Mouse (Mus musculus) c-Kit-positive CD71-negative TER-119-negative erythroid progenitor cells, embryonic 14.5 days (primary cell): ENCODE results near the gene Elob.

Experiments used
- DNase-seq: peaks from one replicate; pipeline ENCODE4 v3.0.0-alpha.2; 2013; ENCODE audit warnings: low read depth

The Elob gene

DNA sequence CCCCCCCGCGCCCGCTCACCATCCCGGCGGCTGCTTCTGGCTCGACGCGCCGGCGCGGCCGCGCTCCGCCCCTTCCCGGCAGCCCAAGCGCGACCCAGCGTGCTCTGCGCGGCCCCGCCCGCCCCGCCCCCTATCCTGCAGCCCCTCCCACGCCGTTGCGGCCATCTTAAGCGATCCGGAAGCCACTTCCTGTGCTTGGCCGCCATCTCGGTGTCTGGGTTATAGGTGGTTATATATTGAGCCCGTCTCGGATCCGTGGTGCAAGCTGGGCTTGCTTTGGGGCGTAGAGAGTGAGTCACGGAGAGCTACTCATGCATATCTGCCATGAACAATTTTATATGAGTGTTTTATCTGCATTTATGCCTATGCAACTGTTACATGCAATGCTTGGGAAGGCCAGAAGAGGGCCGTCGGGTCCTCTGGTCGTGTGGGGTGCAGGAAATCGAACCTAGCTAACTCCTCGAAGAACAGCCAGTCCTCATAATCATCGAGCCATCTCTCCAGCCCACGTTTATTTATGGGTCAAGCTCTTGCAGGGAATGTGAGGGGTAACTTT is at the start of gene Elob:
Gene Elob, minus strand, starts transcription at position 73 of the 556 bp plus-strand sequence.
- DNase-seq, result peak; percentile 75

DNA sequence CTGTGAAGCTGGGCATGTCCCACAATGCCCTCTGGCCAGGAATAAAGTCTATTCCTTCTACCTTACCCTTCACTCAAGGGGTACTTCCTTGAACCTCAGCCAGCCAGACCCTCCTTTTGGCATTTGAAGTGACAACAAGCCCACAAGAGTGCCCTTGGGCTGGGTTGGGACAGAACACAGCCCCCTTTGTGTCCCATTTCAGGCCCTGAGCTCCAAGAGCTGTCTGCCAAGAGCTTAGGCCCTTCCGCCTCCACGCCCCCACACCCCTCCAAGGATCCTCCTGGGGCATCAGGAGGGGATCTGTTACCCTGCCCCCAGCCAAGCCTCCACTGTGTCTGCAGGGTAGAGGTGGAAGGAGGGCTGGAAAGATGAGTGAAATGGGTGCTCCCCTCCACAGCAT is 48.2 kb upstream of the Elob start:
- DNase-seq, result no peak

DNA sequence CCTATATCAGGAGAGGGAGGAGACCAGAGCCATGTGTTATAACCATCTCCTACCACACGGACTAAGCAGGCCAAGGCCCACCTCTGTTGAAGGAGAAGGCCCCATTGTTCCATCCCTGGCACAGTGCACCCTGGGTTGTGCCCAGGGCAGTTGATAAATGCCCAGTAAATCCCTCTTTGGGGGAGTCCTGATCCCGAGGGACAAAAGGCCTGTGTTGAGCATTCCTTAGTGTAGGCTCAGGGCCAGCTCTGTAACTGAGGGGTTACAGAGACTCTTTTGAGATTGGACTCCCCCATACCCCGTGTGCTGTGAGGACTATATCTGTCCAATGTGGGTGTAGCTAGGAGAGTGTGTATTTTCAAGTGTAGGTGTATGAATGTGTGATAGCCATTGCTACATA is 47.8 kb upstream of the Elob start:
- no peak for DNase-seq

DNA sequence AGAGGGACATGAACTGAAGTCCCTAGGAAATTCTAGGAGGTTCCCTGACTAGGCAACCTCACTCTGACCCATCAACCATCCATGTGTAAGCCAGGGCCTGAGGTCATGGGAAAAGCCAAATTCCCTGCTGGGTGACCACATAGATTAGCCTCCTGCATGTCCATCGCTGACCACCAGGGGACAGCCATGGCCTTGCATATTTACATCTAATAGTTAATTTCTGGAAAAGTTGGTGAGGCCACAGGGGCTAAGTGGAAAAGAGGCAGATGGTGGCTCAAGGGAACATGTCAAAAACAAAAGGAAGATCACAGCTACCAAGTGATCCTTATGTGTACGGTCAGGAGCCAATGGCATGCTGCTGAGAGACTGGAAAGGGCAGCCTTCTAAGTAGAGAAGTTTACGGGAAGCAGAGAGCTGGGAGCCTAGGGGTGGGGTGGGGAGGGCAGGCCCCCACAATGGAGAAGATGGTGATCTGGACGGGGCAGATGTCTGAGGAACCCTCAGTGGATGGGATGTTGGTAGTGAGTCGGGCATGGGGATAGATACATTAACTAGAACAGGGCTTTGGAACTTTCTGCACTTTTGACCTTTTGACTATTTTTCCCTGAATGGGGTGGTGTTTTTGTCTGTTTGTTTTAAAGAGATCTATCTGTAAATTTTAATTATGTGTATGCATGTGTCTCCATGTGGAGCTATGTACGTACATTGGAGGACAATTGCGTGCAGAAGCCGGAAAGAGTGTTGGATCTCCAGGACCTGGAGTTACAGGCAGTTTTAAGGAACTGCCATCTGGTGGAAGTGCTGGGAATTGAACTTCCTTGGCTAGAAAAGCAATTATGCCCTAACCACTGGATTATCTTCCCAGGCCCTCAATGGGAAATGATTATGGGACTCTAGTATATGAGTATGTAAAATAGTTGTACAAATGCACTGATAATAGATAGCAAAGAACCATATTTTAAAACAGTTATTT is 45.2 kb upstream of the Elob start:
- DNase-seq, result no peak

DNA sequence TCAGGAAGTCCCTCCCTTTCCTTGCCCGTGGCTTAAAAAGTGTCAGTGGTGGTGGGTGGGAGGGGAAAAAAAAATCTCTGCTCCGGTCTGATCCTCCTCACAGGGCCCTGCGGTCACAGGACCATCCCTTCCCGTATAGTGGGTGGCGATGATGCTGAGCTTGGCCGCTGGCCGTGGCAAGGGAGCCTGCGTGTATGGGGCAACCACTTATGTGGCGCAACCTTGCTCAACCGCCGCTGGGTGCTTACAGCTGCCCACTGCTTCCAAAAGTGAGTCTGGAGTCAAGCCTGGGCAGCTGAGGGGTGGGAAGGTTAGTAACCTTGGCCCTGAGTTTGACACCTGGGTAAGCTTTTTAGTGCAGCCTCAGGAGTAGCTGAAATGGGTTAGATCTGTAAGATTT is 39.6 kb upstream of the Elob start:
- no peak for DNase-seq

DNA sequence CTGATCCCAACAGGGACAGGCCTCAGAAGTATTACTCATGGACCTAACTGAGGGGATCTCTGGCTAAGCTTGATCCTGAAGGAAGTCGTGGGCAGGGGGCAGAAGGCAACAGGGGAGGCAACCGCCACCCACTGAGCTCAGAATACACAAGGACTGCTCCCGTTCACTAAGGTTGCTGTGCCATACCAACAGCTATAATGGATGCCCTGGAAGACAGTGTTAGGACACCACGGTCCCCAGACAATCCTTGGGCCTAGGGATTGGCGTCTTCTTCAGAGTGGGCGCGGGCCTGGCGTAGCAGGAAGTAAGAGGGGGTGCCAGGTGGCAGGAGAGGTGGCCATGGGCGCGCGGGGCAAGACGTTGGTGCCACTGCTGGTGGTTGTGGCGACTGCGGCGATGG is 38.8 kb upstream of the Elob start, which contains the start of gene Prss21:
Gene Prss21, plus strand, starts transcription at position 301 of the 400 bp plus-strand sequence.
- no peak for DNase-seq

DNA sequence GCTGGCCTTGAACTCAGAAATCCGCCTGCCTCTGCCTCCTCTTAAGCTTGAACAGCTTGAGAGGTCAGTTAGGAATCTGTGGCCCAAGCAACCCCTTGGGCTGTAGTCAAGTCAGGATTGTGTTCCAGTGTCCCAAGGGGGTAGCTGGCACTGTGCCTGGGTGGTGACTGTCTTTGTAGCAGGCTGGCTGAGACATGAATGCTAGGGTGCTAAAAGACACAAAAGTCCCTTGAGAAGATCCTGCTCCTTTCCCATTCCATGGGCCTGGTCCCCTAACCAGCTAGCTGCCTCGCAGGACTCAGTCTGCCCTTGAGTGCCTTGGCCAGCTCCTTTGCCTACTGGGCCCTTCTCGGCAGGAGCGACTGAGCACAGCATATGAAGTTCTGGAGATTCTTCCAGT is 34.0 kb upstream of the Elob start:
- DNase-seq, result no peak

DNA sequence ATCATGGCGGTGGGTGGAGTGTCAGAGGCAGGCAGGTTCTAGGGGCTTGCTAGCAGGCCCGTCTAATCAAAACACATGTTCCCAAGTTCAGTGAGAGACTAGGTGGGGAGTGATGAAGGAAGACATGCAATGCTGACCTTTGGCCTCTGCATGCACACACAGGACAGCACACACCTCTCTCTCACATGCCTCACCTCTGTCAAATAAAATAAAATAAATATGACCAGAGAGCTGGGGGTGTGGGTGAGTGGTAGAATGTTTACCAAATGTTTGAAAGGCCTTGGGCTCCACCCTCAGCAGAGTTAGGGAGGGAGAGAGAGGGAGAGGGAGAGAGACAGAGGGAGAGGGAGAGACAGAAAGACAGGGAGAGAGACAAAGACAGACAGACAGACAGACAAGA is 29.0 kb upstream of the Elob start:
- DNase-seq, result no peak

DNA sequence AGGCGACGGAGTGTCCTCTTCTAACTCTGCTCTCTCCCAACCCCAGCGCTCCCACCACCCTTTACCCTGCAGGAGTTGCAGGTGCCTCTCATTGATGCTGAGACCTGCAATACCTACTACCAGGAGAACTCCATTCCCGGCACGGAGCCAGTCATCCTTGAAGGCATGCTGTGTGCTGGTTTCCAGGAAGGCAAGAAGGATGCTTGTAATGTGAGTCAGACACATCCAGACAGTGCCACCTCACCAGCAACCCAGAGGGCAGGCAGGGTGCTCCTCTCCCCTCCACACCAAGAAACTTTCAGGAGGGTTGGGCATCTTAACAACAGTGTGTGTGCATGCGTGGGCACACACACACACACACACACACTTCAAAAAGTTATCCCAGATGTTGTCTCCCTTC is 28.3 kb upstream of the Elob start:
- no peak for DNase-seq

DNA sequence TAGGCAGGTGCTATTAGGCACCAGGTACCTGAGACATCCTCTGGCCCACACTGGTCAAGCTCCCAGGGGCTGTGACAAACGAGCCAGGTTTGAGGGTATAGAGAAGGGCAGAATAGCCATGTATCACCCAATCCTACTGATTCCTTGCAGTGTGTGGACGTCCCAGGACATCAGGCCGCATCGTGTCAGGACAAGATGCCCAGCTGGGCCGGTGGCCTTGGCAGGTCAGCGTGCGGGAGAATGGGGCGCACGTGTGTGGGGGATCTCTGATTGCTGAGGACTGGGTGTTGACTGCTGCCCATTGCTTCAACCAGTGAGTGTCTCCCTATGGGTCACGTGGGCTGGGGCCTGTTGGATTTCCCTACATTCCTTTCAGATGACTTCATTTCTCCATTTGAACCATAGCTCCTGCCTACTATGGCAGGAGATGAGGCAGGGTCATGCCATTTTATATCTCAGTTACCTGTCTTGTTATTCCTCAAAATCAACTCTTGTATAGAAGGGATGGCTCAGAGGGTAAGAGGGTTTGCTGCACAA is 25.4 kb upstream of the Elob start:
- DNase-seq, result no peak

DNA sequence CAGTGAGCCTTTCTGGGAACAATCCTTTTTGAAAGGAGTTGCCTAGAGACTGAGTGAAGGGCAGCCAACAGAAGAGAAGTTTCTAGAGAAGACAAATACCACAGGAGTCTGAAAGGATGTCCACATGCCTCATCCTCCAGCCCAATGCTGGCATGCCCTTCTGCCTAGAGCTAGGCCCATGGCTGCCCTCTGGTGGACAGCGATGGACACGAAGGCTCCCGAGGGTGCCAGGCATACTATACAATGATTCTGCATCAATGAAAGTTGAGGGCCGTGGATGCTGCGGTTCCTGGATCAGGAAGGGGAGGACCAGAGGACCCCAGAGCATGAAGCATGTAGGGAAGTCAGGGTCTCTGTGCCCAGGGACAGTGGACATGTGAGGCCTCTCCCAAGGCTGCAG is 24.4 kb upstream of the Elob start:
- DNase-seq, result no peak

DNA sequence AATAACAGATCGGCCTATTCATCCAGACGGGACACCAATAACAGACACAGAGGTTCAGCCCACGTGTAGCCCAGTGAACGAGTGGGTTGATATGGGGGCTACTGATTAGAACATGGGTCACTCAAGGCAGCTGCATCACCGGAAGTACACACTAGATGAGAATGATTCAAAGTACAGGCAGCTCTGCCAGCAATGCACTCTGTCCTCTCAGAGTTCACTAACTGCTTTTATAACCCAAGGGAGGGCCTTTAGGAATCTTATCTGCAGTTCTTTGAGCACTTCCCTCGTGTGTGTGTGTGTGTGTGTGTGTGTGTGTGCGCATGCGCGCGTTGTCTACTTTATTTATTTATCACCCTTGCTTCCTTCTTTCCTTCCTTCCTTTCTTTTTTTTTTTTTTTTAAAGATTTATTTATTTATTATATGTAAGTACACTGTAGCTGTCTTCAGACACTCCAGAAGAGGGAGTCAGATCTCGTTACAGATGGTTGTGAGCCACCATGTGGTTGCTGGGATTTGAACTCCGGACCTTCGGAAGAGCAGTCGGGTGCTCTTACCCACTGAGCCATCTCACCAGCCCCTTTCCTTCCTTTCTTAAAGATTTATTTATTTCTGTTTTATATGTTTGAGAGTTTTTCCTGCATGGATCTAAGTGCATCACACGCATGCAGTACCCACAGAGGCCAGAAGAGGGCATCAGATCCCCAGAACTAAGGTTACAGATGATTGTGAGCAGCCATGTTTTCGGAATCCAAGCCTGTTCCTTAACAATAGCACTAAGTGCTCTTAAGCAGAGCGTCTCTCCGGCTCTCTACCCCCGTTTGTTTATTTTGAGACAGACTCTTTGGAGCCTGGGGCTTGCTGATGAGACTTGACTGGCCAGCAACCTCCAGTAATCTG is 22.2 kb upstream of the Elob start:
- no peak for DNase-seq

DNA sequence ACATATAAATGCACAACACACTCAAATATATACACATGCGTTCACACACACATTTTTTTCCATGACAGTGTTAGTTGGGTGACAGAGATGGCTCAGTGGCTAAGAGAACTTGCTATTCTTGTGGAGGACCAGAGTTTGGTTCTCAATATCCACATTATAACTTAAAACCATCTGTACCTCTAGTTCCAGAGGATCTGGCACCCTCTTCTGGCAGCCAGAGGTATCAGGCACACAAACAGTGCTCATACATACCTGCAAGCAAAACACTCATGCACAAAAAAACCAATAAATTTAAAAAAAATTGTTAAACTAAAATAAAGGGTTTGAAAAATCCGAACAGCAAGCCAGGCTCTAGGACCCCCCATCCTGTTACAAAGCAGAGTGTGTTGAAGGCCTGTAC is 21.1 kb upstream of the Elob start:
- DNase-seq, result no peak

DNA sequence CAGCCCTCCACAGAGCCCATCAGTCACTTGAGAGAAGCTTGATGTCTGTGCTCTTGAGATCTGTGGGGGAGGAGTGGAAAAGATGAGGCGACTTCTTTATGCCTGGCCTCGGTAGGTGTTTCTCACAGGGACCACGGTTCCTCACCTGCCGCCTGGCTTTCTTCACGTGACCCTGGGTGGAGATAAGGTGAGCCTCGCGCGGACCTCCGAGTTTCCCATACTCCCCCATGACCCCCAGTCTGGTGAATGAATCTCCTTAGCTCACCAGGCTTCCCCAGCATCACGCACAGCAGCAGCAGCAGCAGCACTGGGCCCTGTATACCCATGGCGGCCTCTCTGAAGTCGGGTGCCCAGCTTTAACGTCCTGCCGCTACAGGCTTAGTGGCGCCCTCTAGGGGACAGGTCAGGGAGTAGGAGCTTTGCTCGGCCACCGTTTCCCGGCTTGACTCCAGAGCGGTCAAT is 14.9 kb upstream of the Elob start, which contains the start of the genes Prss32 and Prss41:
Gene Prss32, plus strand, starts transcription at position 44 of the 462 bp plus-strand sequence.
Gene Prss41, minus strand, starts transcription at position 361 of the 462 bp plus-strand sequence.
- DNase-seq, result no peak

DNA sequence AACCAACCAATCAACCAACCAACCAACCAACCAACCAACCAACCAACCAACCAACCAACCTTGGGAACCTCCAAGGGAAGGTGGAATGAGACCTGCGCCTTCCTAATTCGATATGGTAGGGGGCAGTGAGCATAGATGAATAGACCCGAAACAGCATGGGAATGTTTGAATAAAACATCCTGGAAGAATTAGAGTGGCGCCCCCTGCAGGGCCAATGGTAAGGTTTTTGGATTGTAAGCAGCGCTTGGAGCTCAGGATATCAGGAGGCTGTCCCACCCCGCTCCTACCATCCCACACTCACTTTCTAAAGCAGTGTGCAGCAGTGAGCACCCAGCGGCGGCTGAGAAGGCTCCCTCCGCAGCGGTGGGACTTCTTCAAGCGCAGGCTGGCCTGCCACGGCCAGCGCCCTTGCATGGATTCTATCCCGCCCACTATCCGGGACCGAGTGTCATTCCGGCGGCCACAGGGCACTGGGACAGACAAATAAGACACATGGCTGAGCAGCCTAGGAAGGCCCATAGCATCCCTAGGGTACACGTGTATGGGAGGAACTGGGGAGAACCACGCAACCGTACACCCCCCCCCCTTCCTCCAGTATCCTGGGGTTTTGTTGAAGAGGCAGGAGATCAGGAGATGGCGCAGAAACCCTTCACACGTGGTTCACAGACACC is 14.3 kb upstream of the Elob start:
- no peak for DNase-seq

DNA sequence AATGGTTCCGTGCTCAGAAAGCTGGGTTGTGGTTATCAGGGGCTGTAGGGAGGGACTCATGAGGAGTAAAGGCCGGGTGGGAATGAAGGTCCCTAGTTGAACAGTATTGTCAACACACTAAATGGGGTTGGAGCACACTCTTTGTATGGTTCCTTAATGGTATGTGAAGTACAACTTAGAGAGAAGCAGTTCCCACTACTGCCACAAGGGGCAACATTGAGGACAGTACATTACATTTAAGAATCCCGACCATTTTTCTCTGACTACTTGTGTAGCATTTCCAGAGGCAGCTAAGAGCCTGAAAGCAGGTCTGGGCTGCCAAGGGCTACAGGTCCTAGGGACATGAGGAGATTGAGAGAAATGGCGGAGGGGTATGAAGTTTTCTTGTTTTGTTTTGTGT is 12.2 kb upstream of the Elob start:
- DNase-seq, result peak; percentile 76

DNA sequence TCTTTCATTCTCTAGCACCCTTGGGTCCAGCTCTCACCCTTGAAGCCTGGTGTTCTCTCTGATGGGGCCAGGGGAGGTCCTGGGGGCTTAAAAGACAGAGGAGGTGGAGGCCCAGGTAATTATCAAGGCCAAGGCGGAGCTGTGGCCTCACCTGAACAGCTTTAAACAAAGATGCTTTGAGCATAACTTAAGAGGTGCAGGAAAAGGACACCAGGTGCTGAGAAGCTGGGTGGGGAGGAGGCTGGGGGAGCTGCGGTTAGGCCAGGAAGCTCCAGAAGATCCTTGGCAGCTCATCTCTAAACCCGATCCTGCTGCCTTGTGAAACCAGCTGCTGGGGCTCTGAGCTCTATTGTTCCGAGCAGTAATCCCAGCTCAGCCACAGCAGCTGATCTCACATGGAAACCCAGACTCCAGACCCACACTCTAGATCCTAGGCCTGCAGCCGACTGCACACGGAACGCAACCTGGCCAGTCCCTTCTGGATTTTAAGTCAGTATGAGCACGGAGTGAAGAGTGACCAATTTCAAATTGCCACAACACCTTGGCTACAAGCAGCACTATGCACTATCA is 7.2 kb upstream of the Elob start, which contains the start of gene Prss33:
Gene Prss33, minus strand, starts transcription at position 51 of the 570 bp plus-strand sequence.
- DNase-seq, result no peak

DNA sequence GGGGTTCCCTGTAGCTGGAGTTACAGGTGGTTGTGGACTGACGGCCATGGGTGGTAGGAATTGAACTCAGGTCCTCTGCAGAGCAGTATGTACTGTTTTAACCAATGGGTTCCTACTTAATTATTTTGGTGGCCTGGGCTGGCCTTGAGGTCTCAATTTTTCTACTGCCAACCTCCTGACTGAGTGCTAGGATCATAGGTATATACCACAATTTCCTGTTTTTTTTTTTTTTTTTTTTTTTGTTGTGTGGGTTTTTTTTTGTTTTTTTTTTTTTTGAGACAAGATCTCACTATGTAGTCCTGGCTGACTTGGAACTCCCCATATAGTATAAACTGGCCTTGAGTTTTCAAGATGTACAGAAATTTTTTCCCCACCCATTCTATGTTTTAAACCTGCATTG is 2.3 kb upstream of the Elob start:
- no peak for DNase-seq

DNA sequence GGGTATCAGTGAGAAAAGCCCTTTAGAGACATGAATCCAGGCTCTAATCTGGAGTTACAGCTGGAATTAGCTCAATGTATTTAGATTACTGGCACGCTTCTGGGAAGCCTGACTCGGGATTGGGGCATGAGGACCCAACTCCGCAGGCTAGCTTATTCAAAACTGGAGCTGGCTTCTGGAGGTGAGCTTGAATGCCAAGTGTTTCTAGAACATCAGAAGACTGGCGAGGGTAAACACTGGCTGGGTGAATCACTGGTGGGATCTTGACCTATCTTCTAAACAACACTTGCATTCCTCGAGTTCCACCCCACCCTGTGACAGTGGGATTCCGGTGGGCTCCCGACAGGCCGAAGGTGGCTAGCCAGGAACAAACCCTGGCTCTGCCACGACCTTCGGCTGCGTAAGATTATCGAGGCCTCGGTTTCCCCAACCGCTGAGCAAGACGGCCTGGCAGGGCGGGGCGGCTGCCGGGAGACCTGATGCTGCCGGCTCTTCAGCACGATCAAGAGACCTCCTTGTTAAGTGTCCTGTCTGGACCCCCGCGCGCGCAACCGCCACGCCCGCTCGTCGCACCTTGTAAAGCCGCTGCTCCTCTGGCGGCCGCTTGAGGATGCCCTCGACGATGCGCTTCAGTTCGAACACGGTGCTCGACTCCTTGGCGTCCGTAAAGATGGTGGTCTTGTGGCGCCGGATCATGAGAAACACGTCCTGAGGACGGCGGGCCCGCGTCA is 500 bp downstream of the Elob start:
- DNase-seq, result no peak

DNA sequence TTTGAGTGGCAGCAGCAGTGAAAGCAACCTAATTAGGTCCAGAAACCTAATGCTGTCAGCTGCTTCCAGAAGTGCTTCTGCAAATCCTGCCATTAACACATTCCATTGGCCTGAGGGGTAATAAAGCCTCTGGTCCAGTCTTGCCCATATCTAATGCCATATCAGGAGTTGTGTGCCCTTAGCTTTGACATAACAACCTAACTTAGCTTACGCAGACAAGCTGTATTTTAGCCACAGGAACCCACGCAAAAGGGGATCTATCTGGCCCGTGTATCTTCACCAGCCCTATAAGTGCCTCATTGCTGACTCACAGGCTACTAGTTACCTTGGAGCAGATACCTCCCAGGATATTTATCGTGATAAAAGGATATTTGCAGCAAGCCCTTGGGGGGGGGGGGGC is 3.3 kb downstream of the Elob start:
- DNase-seq, result no peak
